Mouse (Mus musculus): Measurements from ENCODE around the gene Usp32.

The Usp32 gene

DNA sequence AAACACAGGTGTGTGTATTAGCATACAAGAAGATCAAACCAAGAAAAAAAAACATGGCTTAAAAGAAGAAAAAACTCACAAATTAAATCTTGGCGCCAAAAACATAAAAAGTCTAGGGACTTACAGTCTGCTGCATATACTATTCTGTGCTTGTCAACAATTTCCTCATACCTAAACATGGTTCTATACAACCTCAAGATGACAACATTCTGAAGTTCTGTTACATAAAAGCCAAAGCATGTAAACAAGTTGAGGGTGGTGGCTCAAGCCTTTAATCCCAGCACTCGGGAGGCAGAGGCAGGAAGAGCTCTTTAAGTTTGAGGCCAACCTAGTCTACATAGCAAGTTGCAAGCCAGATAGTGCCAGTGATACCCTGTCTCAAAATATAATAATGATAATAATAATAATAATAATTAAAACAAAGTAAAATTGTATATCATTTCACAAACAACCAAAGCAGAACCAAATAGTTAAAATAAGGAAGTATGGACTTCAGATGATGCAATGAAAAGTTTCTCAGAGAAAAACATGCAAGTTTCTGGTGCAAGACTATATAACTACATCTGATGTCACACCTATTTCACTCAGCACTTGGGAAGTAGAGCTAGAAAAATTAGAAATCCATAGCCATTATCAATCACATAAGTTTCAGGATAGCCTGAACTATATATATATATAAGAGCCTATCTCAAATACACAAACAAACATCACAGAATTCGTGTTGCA is 16.5 kb downstream of the Usp32 start:
- DNase-seq (ENCODE audit: low read depth, low spot score): no peak

DNA sequence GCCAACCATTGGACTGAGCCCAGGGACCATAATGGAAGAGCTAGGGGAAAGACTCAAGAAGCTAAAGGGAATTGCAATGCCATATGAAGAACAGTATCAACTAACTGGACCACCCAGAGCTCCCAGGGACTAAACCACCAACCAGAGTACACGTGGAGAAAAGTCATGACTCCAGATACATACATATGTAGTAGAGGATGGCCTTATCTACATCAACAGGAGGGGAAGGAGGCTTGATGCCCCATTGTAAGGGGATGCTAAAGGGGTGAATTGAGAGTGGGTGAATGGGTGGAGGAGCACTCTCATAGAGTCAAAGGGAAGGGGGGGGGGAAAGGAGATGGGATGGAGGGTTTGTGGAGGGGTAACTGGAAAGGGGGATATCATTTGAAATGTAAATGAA is 17.9 kb downstream of the Usp32 start:
- DNase-seq (ENCODE audit: low read depth, low spot score): no peak

GRCm38 (mm10) chr11:85117160-85117559 is 22.8 kb downstream of the Usp32 start:
- DNase-seq (ENCODE audit: low read depth, low spot score): no peak

GRCm38 (mm10) chr11:85116084-85116844 is 23.7 kb downstream of the Usp32 start:
- no peak for DNase-seq (ENCODE audit: low read depth, low spot score)

GRCm38 (mm10) chr11:85109957-85110356 is 30.0 kb downstream of the Usp32 start:
- DNase-seq (ENCODE audit: low read depth, low spot score): no peak

- DNase-seq (ENCODE audit: low read depth, low spot score): peak; percentile 3
Observed at GRCm38 (mm10) chr11:85107217-85107616, 32.7 kb downstream of the Usp32 start.

DNA sequence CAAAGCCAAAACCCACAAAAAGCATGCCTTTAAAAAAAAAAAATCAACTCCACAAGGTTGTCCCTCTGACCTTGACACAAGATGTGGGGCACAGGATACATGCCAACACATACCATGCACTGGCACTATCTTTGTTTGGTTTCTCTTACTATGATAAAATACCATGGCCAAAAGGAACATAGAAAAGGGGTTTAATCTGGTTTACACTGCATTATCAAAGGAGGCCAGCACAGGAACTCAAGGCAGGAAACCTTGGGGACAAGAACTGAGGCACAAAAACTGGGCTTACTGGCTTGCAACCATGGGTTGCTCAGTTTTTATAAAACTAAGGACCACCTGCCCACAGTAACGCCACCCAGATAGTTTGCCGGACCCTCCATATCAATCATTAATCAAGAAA is 34.1 kb downstream of the Usp32 start:
- DNase-seq (ENCODE audit: low read depth, low spot score): no peak

DNA sequence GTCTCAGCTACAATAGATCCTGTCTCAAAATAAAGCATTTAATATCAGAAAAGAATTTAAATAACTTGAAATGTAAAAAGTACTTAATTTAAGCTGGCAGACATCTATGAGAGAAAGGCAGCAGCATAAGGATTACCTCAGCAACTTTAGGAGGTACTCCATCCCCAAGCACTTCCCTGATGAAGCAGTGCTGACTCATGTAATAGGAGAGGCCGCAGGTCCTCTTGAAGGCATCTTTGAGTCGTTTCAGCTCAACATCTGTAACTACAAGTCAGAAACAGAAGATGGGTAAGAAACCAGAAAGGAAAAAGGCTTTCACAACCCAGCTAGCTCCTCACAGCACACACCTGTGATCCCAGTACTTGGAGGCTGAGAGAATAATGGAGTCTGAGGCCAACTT is 36.2 kb downstream of the Usp32 start:
- no peak for DNase-seq (ENCODE audit: low read depth, low spot score)

GRCm38 (mm10) chr11:85095116-85095515 is 44.8 kb downstream of the Usp32 start:
- DNase-seq (ENCODE audit: low read depth, low spot score): no peak

DNA sequence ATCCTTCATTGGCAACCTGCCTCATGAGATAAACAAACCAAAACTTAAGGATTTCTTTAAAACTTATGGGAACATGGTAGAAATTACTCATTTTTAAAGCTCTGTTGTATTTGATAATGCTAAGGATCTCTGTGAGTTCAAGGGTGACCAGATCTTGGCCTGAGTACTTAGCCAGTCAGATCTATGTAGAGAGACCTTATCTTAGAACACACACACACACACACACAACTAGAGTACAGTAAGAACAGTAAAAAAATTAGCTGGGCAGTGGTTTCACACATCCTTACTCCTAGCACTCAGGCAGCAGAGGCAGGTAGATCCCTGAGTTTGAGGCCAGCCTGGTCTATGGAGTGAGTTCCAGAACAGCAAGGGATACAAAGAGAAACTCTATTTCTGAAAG is 53.7 kb downstream of the Usp32 start:
- DNase-seq (ENCODE audit: low read depth, low spot score): no peak

GRCm38 (mm10) chr11:85067871-85068270 is 72.1 kb downstream of the Usp32 start:
- DNase-seq (ENCODE audit: low read depth, low spot score): no peak

DNA sequence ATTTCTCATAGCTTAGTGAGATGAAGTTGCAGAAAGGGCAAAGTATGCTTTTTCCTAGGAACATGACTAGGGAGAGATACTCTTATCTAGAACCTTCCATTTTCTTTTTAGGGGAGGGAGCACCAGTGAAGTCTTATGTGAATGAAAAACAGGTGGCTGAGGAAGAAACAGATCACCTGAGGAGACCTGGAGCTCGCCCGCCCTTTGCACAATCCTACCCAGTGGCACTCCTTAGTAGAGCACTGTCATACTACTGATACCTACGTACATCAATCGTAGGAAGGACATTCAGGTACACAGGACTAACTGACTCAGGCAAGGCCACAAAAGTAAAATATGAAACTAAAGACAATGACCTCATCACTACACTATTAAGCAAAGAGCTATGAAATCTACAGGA is 81.4 kb downstream of the Usp32 start:
- DNase-seq (ENCODE audit: low read depth, low spot score): no peak

DNA sequence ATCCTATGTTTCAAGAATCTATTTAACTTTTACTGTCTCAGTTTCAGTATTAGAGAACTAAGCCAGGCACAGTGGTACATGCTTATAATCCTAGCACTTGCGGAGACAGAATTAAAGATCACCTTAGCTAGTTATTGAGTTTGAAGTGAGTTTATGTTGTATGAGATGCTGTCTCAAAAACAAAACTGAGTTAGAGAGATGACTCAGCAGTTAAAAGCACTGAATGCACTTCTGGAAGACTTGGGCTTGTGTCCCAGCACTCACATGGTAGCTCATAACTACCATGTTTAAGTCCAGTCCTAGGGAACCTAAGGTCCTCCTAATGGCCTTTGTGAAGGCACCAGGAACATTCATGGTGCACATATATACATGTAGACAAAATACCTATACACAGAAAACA is 82.4 kb downstream of the Usp32 start:
- no peak for DNase-seq (ENCODE audit: low read depth, low spot score)

DNA sequence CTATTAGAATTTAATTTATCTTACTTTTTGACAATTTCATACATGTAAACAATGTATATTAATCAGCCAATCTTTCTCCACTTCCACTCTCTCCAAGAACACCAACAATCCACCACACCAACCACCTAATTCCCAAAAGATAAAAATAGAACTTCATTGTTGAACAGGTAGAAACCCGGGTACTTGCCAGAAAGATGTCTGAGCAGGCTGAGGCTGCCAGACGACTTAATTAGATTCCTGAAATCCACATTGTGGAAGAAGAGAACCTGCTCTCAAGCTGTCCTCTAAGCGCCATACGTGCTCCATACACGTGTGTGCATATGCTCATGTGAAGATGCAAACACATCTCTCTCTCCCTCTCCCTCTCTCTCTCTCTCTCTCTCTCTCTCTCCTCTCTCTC is 83.1 kb downstream of the Usp32 start:
- no peak for DNase-seq (ENCODE audit: low read depth, low spot score)

DNA sequence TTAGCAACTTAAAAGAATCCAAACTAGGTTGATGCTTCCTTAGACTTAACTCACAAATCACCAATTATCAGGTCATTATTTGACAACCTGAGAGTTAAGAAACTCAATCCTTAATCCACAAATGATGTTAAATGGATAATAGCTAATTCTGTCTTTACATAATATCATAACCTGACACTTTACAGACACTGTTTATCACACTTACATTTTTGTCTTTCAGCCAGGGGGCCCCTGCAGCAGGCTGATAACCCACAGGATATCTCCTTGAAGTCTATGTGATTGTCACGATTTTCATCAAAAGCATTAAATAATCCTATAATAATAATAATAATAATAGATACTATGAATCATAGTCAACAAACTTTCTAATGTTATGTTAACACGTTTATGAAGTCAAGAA is 84.4 kb downstream of the Usp32 start:
- DNase-seq (ENCODE audit: low read depth, low spot score): no peak

GRCm38 (mm10) chr11:85039256-85039655 is 100.7 kb downstream of the Usp32 start:
- no peak for DNase-seq (ENCODE audit: low read depth, low spot score)

DNA sequence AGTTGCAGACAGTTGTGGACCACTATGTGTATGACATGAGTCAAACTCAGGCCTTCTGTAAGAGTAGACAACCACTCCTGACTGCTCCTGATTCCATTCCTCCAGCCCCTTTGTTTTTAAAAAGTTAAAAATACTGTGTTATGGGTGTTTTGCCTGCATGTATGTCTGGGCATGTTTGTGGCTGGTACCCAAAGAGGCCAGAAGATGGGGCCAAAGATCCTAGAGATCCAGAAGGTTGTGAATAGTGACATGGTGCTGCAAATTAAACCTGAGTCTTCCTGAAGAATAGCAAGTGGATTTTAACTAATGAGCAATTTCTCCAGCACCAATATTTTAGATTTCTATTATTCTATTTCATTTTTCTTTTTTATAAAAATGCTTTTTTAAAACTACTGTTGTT is 126.8 kb downstream of the Usp32 start:
- no peak for DNase-seq (ENCODE audit: low read depth, low spot score)

- DNase-seq (ENCODE audit: low read depth, low spot score): peak; percentile 14
Observed at GRCm38 (mm10) chr11:85003566-85003965, 136.4 kb downstream of the Usp32 start.

DNA sequence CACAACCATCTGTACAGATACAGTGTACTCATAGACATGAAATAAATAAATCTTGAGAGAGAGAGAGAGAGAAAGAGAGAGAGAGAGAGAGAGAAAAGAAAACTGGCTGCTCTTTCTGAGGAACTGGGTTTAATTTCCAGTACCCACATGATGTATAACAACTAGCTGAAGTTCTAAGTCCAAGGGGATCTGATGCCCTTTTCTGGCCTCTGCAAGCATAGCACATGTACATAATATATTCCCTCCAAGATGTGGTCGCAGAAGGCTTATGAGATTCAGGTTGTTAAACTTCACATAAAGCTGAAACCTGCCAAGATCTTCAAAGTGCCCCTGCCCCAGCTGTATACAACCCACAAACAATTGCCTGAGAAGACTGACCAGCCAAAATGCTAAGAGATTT is 144.7 kb downstream of the Usp32 start:
- no peak for DNase-seq (ENCODE audit: low read depth, low spot score)

- DNase-seq (ENCODE audit: low read depth, low spot score): no peak
Observed at GRCm38 (mm10) chr11:84992996-84993395, 147.0 kb downstream of the Usp32 start.

DNA sequence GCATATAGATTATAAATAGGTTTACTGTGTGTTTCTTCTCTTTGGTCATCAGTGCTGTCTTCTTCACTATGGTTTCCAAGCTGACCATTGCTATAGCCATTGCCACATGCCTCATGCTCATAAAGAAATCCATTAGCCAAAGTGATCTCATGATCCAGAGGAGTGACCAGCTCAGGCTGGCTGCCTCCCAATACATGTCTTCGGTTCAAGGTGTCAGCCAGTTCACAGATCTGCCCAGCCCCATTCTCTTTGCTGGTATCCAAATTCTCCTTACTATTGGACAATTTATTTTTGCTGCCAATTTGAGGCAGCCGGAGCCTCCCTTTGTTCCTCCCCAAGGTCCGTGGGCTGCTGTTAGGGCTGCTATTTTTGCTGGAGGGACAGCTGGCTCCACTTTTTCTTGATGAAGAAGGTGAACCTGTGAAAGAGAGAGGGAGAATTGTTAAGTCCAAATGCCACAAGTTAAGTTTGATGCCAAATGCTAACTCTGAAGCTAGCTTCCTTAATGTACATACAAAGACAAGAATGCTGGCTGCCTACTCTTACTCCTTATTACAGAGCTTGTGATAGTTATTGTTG is 151.5 kb downstream of the Usp32 start:
- DNase-seq (ENCODE audit: low read depth, low spot score): no peak

DNA sequence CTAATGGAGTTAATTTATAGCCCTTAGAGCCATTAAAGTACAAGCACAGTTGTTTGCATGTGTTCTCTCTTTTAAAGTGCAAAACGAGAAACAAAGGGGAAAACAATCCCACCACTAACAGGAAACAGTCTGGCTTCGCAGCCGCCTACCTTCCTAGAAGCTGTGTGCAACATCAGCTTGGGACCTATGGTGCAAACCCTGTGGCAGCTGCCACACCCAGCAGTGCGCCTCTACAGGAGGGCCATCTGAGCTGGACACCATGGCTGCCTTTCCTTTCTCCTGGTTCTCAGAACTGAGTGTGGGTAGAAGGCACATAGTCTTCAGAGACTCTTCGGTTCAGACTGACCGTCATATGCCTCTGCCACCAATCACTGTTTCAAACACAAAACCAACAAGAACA is 154.5 kb downstream of the Usp32 start:
- DNase-seq (ENCODE audit: low read depth, low spot score): no peak

- DNase-seq (ENCODE audit: low read depth, low spot score): no peak
Observed at GRCm38 (mm10) chr11:84980697-84981096, 159.3 kb downstream of the Usp32 start.
